Mouse (Mus musculus): Measurements from ENCODE around the gene Cenpe. TPM values are rescaled to one million over a fixed set of nuclear protein-coding genes. Genes with fewer than 3 reads are reported as not detected.

Gene Cenpe
- 4.3 and 4.7 TPM in 2 replicates for polyA plus RNA-seq (2012; rRNA removed)

DNA sequence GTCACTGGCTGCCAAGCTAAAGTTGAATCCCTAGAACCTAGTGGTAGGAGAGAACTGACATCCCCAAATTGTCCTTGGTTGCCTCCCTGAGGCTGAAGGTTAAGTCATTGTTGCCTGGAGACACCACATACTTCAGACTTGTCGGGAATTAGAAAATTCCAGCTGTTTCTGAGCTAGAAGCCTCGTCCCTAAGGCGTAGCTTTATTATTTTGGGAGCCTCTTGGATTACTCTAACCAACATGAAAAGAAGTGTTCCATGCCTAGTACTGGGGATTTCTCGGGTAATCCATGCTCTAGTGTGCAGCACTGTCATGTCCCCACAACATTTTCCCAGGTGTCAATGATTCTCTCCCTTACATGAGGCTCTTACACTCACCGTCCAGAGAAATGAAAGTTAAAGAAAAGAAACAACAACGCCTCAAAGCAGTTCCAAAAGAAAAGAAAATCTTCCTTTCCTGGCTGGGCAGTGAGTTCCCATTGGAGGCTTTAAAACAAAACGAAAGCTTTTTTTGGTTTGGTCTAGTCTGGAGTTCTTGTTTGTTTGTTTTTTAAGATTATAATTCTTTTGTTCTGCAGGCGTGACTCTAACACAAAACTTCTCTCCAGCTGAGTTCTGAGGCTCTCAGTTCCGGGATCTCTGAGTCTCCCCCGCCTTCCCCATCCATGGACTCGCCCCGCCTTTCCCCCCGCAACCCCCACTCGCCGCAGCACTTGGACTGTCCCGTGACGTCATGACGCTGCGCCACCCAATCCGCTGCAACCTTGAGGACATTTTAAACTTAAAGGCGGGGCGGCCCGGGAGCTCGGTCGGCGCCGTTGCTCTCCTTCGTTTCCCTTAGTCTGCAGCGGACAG is at the start of gene Cenpe:
Gene Cenpe, plus strand, starts transcription at position 733 of the 853 bp plus-strand sequence.

DNA sequence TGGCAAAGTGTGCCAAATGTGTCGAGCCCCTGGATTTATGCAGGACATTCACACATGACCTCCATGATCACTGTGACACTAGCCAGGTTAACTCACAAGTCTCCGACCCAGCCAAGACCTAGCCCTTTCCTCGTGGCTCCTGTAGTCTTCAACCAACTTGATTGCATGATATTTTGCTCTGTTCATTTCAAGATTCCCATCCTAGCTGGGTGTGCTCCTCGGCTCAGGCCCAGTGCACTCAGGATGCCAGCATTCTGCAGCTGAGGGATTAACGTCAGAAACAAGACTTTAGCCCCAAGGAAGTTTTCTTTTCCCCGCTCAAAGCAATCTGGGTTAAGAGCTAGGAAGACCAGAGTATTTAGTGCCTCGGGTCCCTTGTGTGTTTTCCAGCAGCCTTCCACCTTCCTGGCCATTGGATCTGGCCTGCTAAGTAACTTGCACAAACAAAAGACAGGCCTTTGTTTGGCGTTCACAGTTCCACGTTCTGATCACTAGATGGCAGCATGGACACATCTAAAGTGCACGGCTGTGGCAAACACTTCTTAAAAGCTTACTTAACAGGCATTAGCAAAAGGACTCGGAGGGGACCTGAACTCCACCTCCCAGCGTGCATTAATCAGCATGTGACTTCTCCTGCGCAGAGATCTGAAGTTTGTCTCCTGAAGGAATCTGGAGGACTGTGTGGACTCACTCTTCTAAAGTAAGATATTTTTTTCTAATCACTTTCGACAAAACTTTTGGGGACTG is 68.5 kb downstream of the Cenpe start, which contains the start of gene Bdh2:
Gene Bdh2, plus strand, starts transcription at position 553 of the 747 bp plus-strand sequence.

DNA sequence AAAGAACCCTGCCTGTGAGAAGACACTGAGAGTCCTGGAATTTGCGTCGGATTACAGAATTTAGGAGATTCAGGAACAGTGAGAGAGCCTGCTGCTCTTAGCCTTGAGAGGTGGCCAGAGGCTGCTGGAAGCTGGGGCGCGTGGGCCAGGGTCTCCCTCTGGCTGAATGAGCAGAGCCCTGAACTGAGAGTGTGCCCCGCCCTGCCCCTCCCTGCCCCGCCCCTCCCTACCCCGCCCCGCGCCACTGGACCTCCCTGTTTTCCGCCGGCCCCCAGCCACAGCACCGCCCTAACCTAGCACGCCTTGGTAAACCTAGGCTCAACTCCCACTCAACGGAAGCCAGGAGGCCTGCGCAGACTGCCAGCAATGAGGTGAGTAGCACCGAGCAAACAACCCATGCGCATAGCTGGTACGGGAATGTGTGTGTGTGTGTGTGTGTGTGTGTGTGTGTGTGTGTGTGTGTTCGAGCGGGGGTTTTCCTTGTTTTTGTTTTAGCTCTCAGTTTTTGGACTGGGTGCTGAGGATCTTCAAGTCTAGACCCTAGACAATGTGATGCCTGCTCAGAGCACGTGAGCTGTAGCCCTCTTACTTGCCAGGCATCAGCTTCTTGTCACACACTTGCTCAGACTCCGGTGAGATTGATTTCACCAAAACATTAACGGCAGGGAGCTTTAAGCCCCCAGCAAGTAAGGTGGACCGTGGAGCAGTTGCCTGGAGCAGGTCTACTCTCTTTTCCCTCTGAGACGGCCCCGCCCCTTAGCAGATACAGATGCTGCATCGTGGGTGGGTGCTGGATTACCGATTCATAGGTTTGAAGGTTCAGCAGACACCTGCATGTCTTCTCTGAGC is 95.3 kb downstream of the Cenpe start, which contains the start of gene Slc9b2:
Gene Slc9b2, plus strand, starts transcription at position 290 of the 849 bp plus-strand sequence.

Other genes with a start within 250 kb of the Cenpe start
- 2.9 TPM in 2 replicates for gene Bdh2, start 68.7 kb downstream of the Cenpe start, polyA plus RNA-seq (2012; rRNA removed)
- gene Slc9b2, start 95.2 kb downstream of the Cenpe start, polyA plus RNA-seq (2012; rRNA removed): 4.0 and 6.1 TPM in 2 replicates
- 0.29 and 0.31 TPM in 2 replicates for gene Slc9b1, start 135.5 kb downstream of the Cenpe start, polyA plus RNA-seq (2012; rRNA removed)
- gene Cisd2, start 211.4 kb downstream of the Cenpe start, polyA plus RNA-seq (2012; rRNA removed): 41.4 and 44.7 TPM in 2 replicates
- 216 and 239 TPM in 2 replicates for gene Ube2d3, start 225.6 kb downstream of the Cenpe start, polyA plus RNA-seq (2012; rRNA removed)

Data from central nervous system, embryonic 18 days (tissue).